Mouse (Mus musculus): Measurements from ENCODE around the gene Psmd13. TPM values are rescaled to one million over a fixed set of nuclear protein-coding genes. Genes with fewer than 3 reads are reported as not detected.

Gene Psmd13
- 53.8 and 58.2 TPM in 2 replicates for polyA plus RNA-seq (2012; rRNA removed)

GRCm38 (mm10) chr7:140881696-140882468 lies at the start of gene Psmd13, which contains the start of gene Sirt3:
Gene Psmd13, plus strand, starts transcription at chr7:140881968.
Gene Sirt3, minus strand, starts transcription at chr7:140882309.

GRCm38 (mm10) chr7:140834968-140835757 lies 46.6 kb upstream of the Psmd13 start, which contains the start of gene Urah:
Gene Urah, plus strand, starts transcription at chr7:140835018.

GRCm38 (mm10) chr7:140844905-140845665 lies 36.7 kb upstream of the Psmd13 start, which contains the start of gene Scgb1c1:
Gene Scgb1c1, plus strand, starts transcription at chr7:140845547.

GRCm38 (mm10) chr7:140847755-140848580 lies 33.8 kb upstream of the Psmd13 start, which contains the start of gene Odf3:
Gene Odf3, plus strand, starts transcription at chr7:140847805.

GRCm38 (mm10) chr7:140855860-140856784 lies 25.6 kb upstream of the Psmd13 start, which contains the start of gene Gm45785:
Gene Gm45785, minus strand, starts transcription at chr7:140856331.

GRCm38 (mm10) chr7:140856785-140857549 lies 24.8 kb upstream of the Psmd13 start, which contains the start of gene Ric8a:
Gene Ric8a, plus strand, starts transcription at chr7:140856957.

GRCm38 (mm10) chr7:140857550-140858505 lies 23.9 kb upstream of the Psmd13 start, which contains the start of gene Bet1l:
Gene Bet1l, minus strand, starts transcription at chr7:140857577.

GRCm38 (mm10) chr7:140900220-140900619 lies 18.5 kb downstream of the Psmd13 start, which contains the start of gene Cox8b:
Gene Cox8b, minus strand, starts transcription at chr7:140900446.

GRCm38 (mm10) chr7:140920418-140921029 lies 38.8 kb downstream of the Psmd13 start, which contains the start of gene Nlrp6:
Gene Nlrp6, plus strand, starts transcription at chr7:140920902.

GRCm38 (mm10) chr7:140941222-140942051 lies 59.7 kb downstream of the Psmd13 start, which contains the start of gene Pgghg:
Gene Pgghg, plus strand, starts transcription at chr7:140941391.

Other genes with a start within 250 kb of the Psmd13 start
- not detected in 2 replicates for gene Olfr53, start 235.5 kb upstream of the Psmd13 start, polyA plus RNA-seq (2012; rRNA removed)
- not detected in 2 replicates for gene Olfr539, start 222.0 kb upstream of the Psmd13 start, polyA plus RNA-seq (2012; rRNA removed)
- not detected in 2 replicates for gene Olfr45, start 200.0 kb upstream of the Psmd13 start, polyA plus RNA-seq (2012; rRNA removed)
- gene Olfr541, start 184.7 kb upstream of the Psmd13 start, polyA plus RNA-seq (2012; rRNA removed), result not detected in 2 replicates
- gene Cyp2e1, start 118.2 kb upstream of the Psmd13 start, polyA plus RNA-seq (2012; rRNA removed), result 0.91 and 3.0 TPM in 2 replicates
- gene Syce1, start 94.1 kb upstream of the Psmd13 start, polyA plus RNA-seq (2012; rRNA removed), result 0.07 and 0.17 TPM in 2 replicates
- 0.09 and 0.19 TPM in 2 replicates for gene Zfp941, start 59.8 kb upstream of the Psmd13 start, polyA plus RNA-seq (2012; rRNA removed)
- 63.2 and 78.4 TPM in 2 replicates for gene Urah, start 47.0 kb upstream of the Psmd13 start, polyA plus RNA-seq (2012; rRNA removed)
- not detected in 2 replicates for gene Scgb1c1, start 36.4 kb upstream of the Psmd13 start, polyA plus RNA-seq (2012; rRNA removed)
- not detected in 2 replicates for gene Odf3, start 34.2 kb upstream of the Psmd13 start, polyA plus RNA-seq (2012; rRNA removed)
- gene Gm45785, start 25.6 kb upstream of the Psmd13 start, polyA plus RNA-seq (2012; rRNA removed), result 2.8 TPM in 1 of 2 replicates, not detected in the other
- gene Ric8a, start 25.0 kb upstream of the Psmd13 start, polyA plus RNA-seq (2012; rRNA removed), result 109 and 117 TPM in 2 replicates
- 23.7 and 24.1 TPM in 2 replicates for gene Bet1l, start 24.4 kb upstream of the Psmd13 start, polyA plus RNA-seq (2012; rRNA removed)
- 29.5 and 34.3 TPM in 2 replicates for gene Sirt3, start 341 bp downstream of the Psmd13 start, polyA plus RNA-seq (2012; rRNA removed)
- gene Cox8b, start 18.5 kb downstream of the Psmd13 start, polyA plus RNA-seq (2012; rRNA removed), result 3.4 and 4.0 TPM in 2 replicates
- gene Nlrp6, start 38.9 kb downstream of the Psmd13 start, polyA plus RNA-seq (2012; rRNA removed), result 82.3 and 99.4 TPM in 2 replicates
- gene Pgghg, start 59.4 kb downstream of the Psmd13 start, polyA plus RNA-seq (2012; rRNA removed), result 40.3 and 53.5 TPM in 2 replicates
- 1.5 and 1.6 TPM in 2 replicates for gene Ifitm5, start 68.3 kb downstream of the Psmd13 start, polyA plus RNA-seq (2012; rRNA removed)
- not detected in 2 replicates for gene Gm45717, start 74.0 kb downstream of the Psmd13 start, polyA plus RNA-seq (2012; rRNA removed)
- gene Ifitm2, start 74.0 kb downstream of the Psmd13 start, polyA plus RNA-seq (2012; rRNA removed), result 481 and 681 TPM in 2 replicates
- 83.6 and 107 TPM in 2 replicates for gene Ifitm1, start 85.3 kb downstream of the Psmd13 start, polyA plus RNA-seq (2012; rRNA removed)
- 135 and 161 TPM in 2 replicates for gene Ifitm3, start 128.8 kb downstream of the Psmd13 start, polyA plus RNA-seq (2012; rRNA removed)
- gene Ifitm6, start 136.0 kb downstream of the Psmd13 start, polyA plus RNA-seq (2012; rRNA removed), result 1.1 and 2.9 TPM in 2 replicates
- not detected in 2 replicates for gene Gm17387, start 147.2 kb downstream of the Psmd13 start, polyA plus RNA-seq (2012; rRNA removed)
- 3.7 and 5.0 TPM in 2 replicates for gene B4galnt4, start 179.1 kb downstream of the Psmd13 start, polyA plus RNA-seq (2012; rRNA removed)
- gene Pkp3, start 196.2 kb downstream of the Psmd13 start, polyA plus RNA-seq (2012; rRNA removed), result 141 and 148 TPM in 2 replicates
- 41.9 and 54.5 TPM in 2 replicates for gene Sigirr, start 218.6 kb downstream of the Psmd13 start, polyA plus RNA-seq (2012; rRNA removed)
- 60.4 and 80.5 TPM in 2 replicates for gene Ano9, start 235.8 kb downstream of the Psmd13 start, polyA plus RNA-seq (2012; rRNA removed)
- 29.2 and 32.7 TPM in 2 replicates for gene Ptdss2, start 240.4 kb downstream of the Psmd13 start, polyA plus RNA-seq (2012; rRNA removed)

Measured in colon, adult 2 months (tissue).